Mouse (Mus musculus): Measurements from ENCODE around the gene Pycard. TPM values are rescaled to one million over a fixed set of nuclear protein-coding genes. Genes with fewer than 3 reads are reported as not detected.
"Not testable (repeated sequence)": the region's sequence is repeated elsewhere in the genome, so short reads cannot be mapped to it uniquely, and the experiment has no call there.

Gene Pycard
- polyA plus RNA-seq, 1 experiment = 10.1 TPM

GRCm38 (mm10) chr7:127952864-127953581 is 40.6 kb downstream of the Pycard start:
- DNase-seq (ENCODE audit: extremely low spot score in 1 of 2, low spot score in 1 of 2) = no peak

- no peak for DNase-seq (ENCODE audit: extremely low spot score in 1 of 2, low spot score in 1 of 2)
These were observed 47.1 kb downstream of the Pycard start, which contains the start of gene Prss36 for GRCm38 (mm10) chr7:127946470-127947023. Prss36 (minus strand) TSS chr7:127946725.

- no peak for DNase-seq (ENCODE audit: extremely low spot score in 1 of 2, low spot score in 1 of 2)
These were observed 49.1 kb downstream of the Pycard start for GRCm38 (mm10) chr7:127944614-127945013.

GRCm38 (mm10) chr7:127942097-127942496 is 51.6 kb downstream of the Pycard start:
- DNase-seq (ENCODE audit: extremely low spot score in 1 of 2, low spot score in 1 of 2) = not testable (repeated sequence)

Other genes starting within 250 kb of the Pycard start
- gene Fbxl19, start 249.3 kb downstream of the Pycard start, polyA plus RNA-seq (2012; rRNA removed) = 58.3 and 62.6 TPM in 2 replicates
- 19.9 and 20.6 TPM in 2 replicates for gene Orai3, start 224.1 kb downstream of the Pycard start, polyA plus RNA-seq (2012; rRNA removed)
- gene Setd1a, start 217.2 kb downstream of the Pycard start, polyA plus RNA-seq (2012; rRNA removed) = 20.2 and 21.8 TPM in 2 replicates
- 0.06 TPM in 1 of 2 replicates, not detected in the other for gene Gm49388, start 208.3 kb downstream of the Pycard start, polyA plus RNA-seq (2012; rRNA removed)
- 15.7 and 17.3 TPM in 2 replicates for gene Hsd3b7, start 193.3 kb downstream of the Pycard start, polyA plus RNA-seq (2012; rRNA removed)
- 121 and 127 TPM in 2 replicates for gene Stx4a, start 169.6 kb downstream of the Pycard start, polyA plus RNA-seq (2012; rRNA removed)
- gene Stx1b, start 169.3 kb downstream of the Pycard start, polyA plus RNA-seq (2012; rRNA removed) = 374 and 443 TPM in 2 replicates
- 16.0 TPM in 2 replicates for gene Zfp646, start 117.6 kb downstream of the Pycard start, polyA plus RNA-seq (2012; rRNA removed)
- 13.9 and 15.1 TPM in 2 replicates for gene Zfp668, start 117.0 kb downstream of the Pycard start, polyA plus RNA-seq (2012; rRNA removed)
- gene Prss53, start 102.9 kb downstream of the Pycard start, polyA plus RNA-seq (2012; rRNA removed) = 4.7 and 5.2 TPM in 2 replicates
- not detected in 2 replicates for gene Gm21974, start 98.4 kb downstream of the Pycard start, polyA plus RNA-seq (2012; rRNA removed)
- 54.6 and 68.7 TPM in 2 replicates for gene Vkorc1, start 98.2 kb downstream of the Pycard start, polyA plus RNA-seq (2012; rRNA removed)
- 50.4 and 51.0 TPM in 2 replicates for gene Bckdk, start 89.8 kb downstream of the Pycard start, polyA plus RNA-seq (2012; rRNA removed)
- gene Kat8, start 81.4 kb downstream of the Pycard start, polyA plus RNA-seq (2012; rRNA removed) = 37.3 and 39.1 TPM in 2 replicates
- gene Prss8, start 63.8 kb downstream of the Pycard start, polyA plus RNA-seq (2012; rRNA removed) = 0.36 and 0.86 TPM in 2 replicates
- gene Prss36, start 47.1 kb downstream of the Pycard start, polyA plus RNA-seq (2012; rRNA removed) = 14.0 and 15.0 TPM in 2 replicates
- 446 and 481 TPM in 2 replicates for gene Fus, start 26.4 kb downstream of the Pycard start, polyA plus RNA-seq (2012; rRNA removed)
- gene Trim72, start 10.1 kb upstream of the Pycard start, polyA plus RNA-seq (2012; rRNA removed) = 2.5 and 2.8 TPM in 2 replicates
- gene Itgam, start 68.8 kb upstream of the Pycard start, polyA plus RNA-seq (2012; rRNA removed) = 9.4 and 14.6 TPM in 2 replicates
- gene Gm49368, start 68.8 kb upstream of the Pycard start, polyA plus RNA-seq (2012; rRNA removed) = 0.02 TPM in 1 of 2 replicates, not detected in the other
- gene Itgax, start 135.7 kb upstream of the Pycard start, polyA plus RNA-seq (2012; rRNA removed) = 0.30 and 0.32 TPM in 2 replicates
- gene Itgad, start 160.5 kb upstream of the Pycard start, polyA plus RNA-seq (2012; rRNA removed) = 0.06 and 0.19 TPM in 2 replicates
- gene Cox6a2, start 212.5 kb upstream of the Pycard start, polyA plus RNA-seq (2012; rRNA removed) = 13.8 and 28.8 TPM in 2 replicates
- 12.1 and 12.6 TPM in 2 replicates for gene Armc5, start 243.5 kb upstream of the Pycard start, polyA plus RNA-seq (2012; rRNA removed)
- gene 9130023H24Rik, start 244.2 kb upstream of the Pycard start, polyA plus RNA-seq (2012; rRNA removed) = 1.8 and 2.6 TPM in 2 replicates

All from frontal cortex, adult 2 months (tissue).